Mouse (Mus musculus): ENCODE data around the gene Ndufab1. TPM values are rescaled to one million over a fixed set of nuclear protein-coding genes. Genes with fewer than 3 reads are reported as not detected.

The Ndufab1 gene
- 1,652 and 2,549 TPM in 2 replicates for polyA plus RNA-seq (2012)

DNA sequence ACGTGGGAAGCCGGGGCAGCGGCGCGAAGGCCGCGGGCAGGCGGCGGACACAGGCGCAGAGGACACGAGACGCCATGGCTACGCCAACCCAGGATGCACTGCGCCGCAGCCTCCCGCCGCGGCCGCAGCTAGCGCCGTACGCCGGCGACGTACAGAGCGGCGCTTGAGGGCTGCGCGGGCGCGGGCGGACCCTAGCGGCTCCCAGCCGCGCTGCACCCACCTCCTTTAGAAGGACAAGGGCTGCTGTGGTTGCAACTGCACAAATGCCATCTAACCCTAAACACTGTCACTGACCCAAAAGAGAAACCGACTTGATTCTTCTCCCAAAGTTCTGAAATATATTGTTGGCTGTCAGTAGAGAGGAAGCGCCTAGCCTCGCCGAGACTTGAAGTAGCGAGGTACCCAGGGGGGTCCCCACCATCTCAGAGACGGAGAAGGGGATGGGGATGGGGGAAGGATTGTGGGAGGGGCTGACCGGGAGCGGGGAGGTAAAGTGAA lies at the start of gene Ndufab1:
Gene Ndufab1 (minus strand): TSS at position 140 of the 498 bp plus-strand sequence.
- TF ChIP-seq GATA1 (IDR thresholded peaks at IDR 0.05; ENCODE audit: low read length), result no peak

- no peak for TF ChIP-seq GATA1 (IDR thresholded peaks at IDR 0.05; ENCODE audit: low read length)
Observed at GRCm38 (mm10) chr7:122140991-122141390, 39.3 kb upstream of the Ndufab1 start.

DNA sequence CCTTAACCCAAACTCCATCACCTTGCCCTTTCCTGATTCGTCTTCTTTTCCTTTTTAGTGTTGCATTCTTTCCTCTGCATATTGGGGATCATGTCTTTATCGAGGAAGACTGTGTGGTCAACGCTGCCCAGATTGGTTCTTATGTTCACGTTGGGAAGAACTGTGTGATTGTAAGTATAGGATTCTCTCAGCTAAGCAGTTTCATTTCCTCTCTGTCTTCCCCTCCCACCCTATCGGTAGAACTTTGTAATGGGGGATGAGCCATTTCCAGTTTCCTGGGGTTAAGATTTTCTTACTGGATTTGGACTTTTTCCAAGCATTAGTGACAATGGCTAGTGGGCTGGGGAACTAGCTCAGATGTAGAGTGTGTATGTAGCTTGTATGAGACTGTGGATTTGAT lies 36.5 kb upstream of the Ndufab1 start:
- no peak for TF ChIP-seq GATA1 (IDR thresholded peaks at IDR 0.05; ENCODE audit: low read length)

DNA sequence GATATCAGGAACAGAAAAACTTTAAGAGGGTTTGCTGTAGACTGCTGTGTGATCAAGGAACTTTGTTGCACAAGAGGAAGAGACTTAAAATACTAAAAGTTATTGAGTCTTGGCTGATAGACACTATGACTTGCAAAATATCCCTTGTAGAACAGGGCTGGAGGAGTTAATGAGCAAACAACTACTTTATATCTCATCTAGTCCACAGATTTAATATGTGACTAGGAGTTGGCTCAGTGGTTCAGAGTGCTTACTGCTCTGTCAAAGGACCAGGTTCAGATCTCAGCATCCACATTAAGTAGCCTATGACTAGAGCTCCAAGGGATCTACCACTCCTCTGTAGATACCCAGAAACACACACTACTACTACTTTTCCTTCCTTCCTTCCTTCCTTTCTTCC lies 35.4 kb upstream of the Ndufab1 start:
- TF ChIP-seq GATA1 (IDR thresholded peaks at IDR 0.05; ENCODE audit: low read length), result no peak

- no peak for TF ChIP-seq GATA1 (IDR thresholded peaks at IDR 0.05; ENCODE audit: low read length)
Observed at GRCm38 (mm10) chr7:122135070-122135469, 33.4 kb upstream of the Ndufab1 start.

DNA sequence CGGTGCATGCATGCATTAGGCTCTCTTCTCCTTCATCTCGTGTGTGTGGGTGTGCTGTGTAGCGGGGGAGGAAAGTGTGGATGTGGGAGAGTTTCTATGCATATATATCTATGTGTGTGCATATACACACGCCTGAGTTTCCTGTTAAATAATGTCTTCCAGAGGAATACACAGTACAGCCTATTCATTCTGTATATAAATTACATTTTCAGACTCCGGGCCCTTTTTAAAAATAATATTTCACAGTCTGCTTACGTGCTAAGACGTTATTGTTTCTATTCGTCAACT lies 31.6 kb upstream of the Ndufab1 start:
- no peak for TF ChIP-seq GATA1 (IDR thresholded peaks at IDR 0.05; ENCODE audit: low read length)

DNA sequence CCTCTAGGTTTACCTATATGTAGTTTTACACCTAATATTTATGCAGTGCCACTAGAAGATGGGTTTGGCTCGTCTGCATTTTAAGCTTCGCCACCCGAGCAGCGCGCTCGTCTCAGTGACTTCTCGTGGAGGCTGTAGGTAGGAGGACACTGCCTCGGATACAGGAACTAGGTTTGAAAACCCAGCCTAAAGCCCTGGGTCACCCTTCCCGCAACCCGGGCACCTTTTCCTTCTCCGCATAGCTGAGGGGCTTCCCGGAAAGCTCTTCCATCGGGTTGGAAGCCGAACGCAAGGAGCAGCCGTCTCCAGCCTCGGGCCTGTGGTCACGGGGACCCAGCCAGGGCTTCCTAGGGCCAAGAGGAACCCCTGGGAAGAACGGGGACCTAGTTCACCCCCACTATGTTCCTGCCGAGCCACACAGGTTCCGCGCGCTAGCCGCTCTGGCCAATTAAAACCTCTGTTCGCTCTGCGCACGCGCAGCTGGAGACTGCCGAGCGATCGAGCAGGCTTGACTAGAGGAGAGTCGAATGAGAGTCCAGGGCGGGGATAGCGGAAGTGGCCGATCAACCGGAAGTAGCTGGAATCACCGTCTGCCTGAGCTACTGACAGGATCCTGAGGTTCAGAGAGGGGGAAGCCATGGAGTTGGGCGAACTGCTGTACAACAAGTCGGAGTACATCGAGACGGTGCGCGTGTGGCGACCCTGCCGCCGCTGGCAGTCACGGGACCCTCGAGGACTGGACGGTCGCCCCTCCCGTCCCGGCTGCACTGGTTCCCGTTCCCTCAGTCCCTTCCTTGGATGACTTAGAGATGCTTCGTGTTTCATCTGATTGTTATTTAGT lies 31.0 kb upstream of the Ndufab1 start, which contains the start of the genes Palb2 and Dctn5:
Gene Palb2 (minus strand): TSS at position 489 of the 841 bp plus-strand sequence.
Gene Dctn5 (plus strand): TSS at position 545 of the 841 bp plus-strand sequence.
- TF ChIP-seq GATA1 (IDR thresholded peaks at IDR 0.05; ENCODE audit: low read length), result no peak

GRCm38 (mm10) chr7:122131834-122132233 lies 30.1 kb upstream of the Ndufab1 start:
- TF ChIP-seq GATA1 (IDR thresholded peaks at IDR 0.05; ENCODE audit: low read length), result no peak

DNA sequence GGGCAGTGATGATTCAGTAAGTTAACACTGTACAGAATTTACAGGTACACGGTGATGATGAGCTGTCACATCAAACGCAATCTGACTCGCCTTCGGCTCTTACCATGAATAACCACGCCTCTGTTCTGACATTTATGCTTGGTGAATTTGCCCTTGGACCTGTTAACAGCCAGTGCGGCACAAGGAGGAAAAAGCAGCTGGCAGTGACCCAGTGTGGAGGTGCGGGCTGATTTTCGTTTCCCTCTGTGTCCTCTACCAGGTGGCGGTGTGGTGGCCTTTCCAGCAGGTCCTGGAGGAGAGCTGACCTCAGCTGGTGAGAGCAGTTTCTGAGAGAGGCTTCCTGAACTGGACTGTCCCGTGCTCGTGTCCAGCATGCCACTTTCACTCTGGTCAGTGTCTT lies 25.3 kb upstream of the Ndufab1 start:
- TF ChIP-seq GATA1 (IDR thresholded peaks at IDR 0.05; ENCODE audit: low read length), result no peak

DNA sequence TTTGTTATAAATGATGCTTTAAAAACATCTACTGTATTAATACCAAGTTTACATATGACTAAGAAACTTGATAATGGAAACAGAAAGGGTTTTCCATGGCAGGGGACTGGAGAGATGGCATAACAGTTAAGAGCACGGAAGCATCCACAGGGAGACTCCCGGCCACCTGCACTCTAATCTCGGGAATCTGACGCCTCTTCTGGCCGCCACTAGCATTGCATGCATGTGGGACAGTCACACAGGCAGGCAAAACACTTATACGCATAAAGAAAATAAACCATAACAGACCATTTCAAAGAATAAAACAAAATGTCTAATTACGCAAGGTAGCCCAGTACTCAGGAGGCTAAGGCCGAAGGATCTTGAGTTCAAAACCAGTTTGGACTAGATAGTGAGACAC lies 23.9 kb upstream of the Ndufab1 start:
- TF ChIP-seq GATA1 (IDR thresholded peaks at IDR 0.05; ENCODE audit: low read length), result no peak

DNA sequence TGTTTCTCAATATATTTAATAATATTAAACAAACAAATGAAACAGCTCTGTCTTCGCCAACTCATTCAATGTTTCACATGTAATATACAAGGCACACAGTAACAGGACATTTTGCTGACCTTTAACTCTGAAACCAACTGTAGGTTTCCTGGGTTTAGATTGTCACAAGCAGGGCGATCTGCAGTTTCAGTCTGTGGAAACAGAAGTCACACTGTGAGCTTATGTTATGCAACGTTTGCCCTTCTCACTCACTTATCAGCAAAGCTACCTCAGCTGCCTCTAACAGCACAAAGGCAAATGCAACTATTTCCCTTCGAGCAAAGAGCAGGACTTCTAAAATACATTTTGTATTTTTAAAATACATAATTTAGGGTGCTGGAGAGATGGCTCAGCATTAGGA lies 21.8 kb upstream of the Ndufab1 start:
- TF ChIP-seq GATA1 (IDR thresholded peaks at IDR 0.05; ENCODE audit: low read length), result no peak

DNA sequence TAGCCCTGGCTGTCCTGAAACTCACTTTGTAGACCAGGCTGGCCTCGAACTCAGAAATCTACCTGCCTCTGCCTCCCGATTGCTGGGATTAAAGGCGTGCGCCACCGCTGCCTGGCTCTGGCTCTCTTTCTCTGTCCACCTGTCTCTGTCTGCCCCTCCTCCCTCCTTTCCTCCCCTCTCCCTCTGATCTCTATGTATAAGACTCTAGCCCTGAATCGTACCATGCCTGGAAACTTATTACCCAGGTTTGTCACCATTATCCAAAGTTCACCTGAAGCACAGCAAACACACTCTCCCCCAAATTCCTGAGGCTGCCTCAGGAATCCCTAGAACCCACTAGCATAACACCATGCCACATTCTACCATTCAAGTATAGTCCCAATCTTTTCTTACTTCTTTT lies 6.5 kb upstream of the Ndufab1 start:
- no peak for TF ChIP-seq GATA1 (IDR thresholded peaks at IDR 0.05; ENCODE audit: low read length)

DNA sequence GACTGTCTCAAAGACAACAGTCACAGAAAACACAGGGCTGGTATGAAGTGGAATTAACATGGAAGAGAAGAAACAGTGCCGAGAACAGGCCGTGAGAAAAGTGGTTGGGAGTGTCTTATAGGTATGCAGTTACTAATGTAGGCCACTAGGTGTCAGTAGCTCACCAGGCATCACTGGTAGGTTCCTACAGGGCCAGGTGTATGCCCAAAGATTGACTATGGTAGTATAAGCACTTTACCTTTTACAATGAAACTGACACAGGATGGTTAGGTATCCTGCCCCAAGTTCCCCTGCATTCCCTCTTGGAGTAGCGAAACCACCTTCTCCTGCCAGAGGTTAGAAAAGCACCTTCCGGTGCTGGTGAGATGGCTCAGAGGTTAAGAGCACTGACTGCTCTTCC lies 2.5 kb downstream of the Ndufab1 start:
- no peak for TF ChIP-seq GATA1 (IDR thresholded peaks at IDR 0.05; ENCODE audit: low read length)

GRCm38 (mm10) chr7:122098009-122098408 lies 3.7 kb downstream of the Ndufab1 start:
- TF ChIP-seq GATA1 (IDR thresholded peaks at IDR 0.05; ENCODE audit: low read length), result no peak

DNA sequence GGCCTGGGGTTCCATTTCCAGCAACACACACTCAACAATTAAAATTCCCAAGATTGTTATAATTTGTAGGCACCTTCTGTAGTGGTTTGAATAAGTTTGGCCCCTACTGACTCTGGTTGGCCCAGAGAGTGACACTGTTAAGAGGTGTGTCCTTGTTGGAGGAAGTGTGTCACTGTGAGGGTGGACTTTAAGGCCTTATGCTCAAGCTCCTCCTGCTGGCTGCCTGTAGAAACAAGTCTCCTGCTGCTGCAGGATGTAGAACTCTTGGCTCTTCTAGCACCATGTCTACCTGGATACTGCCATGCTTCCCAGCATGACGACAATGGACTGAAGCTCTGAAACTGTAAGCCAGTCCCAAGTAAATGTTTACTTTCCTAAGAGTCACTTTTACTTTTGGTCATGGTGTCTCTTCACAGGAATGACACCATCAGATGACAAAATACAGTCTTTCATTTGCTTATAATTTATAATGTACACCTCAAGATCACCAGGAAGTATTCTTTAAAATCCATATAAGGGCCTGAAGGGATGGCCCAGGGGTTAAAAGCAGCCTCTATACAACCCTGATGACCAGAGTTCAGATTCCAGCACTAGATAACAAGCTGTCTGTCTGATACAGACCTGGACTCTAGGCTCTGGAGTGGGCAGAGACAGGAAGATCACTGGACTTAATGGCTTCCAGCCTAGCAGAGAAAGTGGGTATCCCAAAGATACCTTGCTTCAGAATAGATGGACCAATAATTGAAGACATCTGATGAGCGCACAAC lies 6.9 kb downstream of the Ndufab1 start:
- TF ChIP-seq GATA1 (IDR thresholded peaks at IDR 0.05; ENCODE audit: low read length), result no peak

GRCm38 (mm10) chr7:122087195-122087982 lies 14.3 kb downstream of the Ndufab1 start:
- TF ChIP-seq GATA1 (IDR thresholded peaks at IDR 0.05; ENCODE audit: low read length), result no peak

Data from G1E-ER4 (cell line).